20 mouse cellular contexts compared by ENCODE assay signal in the genomic region with DNA sequence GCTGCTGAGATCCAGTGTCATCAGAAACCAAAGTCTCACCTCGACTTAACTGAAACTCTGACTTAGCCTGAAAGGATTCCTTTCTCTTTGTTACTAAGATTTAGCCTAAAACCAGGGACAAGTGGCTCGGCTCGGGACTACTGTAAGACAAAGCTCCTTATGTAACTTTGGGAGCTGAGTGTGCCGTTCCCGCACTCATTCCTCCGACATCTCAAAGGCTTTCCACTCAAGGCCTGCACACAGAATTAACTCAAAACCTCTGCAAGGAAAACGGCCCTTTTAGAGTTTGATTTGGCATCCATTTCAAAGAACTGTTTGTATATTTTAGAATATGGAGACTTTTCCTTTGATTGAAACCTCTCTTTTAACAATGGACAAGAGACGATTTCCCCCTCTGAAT.
DNase-seq lines count a peak whose midpoint lies in the region; ATAC-seq lines count a peak whose summit lies in the region.
"Had no signal": no experiment of that assay in that cellular context is flagged by ENCODE, and none has a peak within 500 bp of the region (broad histone marks: within the 10 kb centered on the region; RNA-seq: fewer than 3 reads in every experiment).

No protein-coding gene starts in this region.

- no peaks in the 10 kb centered on the region for H3K9me3 ChIP-seq in embryonic facial prominence, embryonic 12.5 days
- H3K9me3 ChIP-seq in embryonic facial prominence, embryonic 10.5 days, result peaks cover 2% of the 10 kb centered on the region; the same call in 1 of the 2 replicates
- no peaks in the 10 kb centered on the region for H3K9me3 ChIP-seq in hindbrain, embryonic 14.5 days (ENCODE audit: control insufficient read depth, low read length)
- H3K9me3 ChIP-seq in hindbrain, embryonic 16.5 days (ENCODE audit: control insufficient read depth, low read length), result no peaks in the 10 kb centered on the region
- H3K9me3 ChIP-seq in lung, embryonic 16.5 days (ENCODE audit: control insufficient read depth, low read length), result no peaks in the 10 kb centered on the region
- no peaks in the 10 kb centered on the region for H3K9me3 ChIP-seq in stomach, embryonic 16.5 days (replicated peaks; ENCODE audit: control insufficient read depth, low read length)
- no peaks in the 10 kb centered on the region for H3K9me3 ChIP-seq in liver, embryonic 12.5 days (replicated peaks)
- H3K9me3 ChIP-seq: embryonic facial prominence, embryonic 15.5 days; neural tube, embryonic 13.5 days; stomach, embryonic 15.5 days had no signal

- peaks cover 4% of the 10 kb centered on the region; the same call in 1 of the 2 replicates for H3K36me3 ChIP-seq in embryonic facial prominence, embryonic 12.5 days
- H3K36me3 ChIP-seq in embryonic facial prominence, embryonic 10.5 days (replicated peaks), result no peaks in the 10 kb centered on the region
- no peaks in the 10 kb centered on the region for H3K36me3 ChIP-seq in hindbrain, embryonic 14.5 days (replicated peaks; ENCODE audit: control insufficient read depth, insufficient read depth)
- H3K36me3 ChIP-seq in hindbrain, embryonic 16.5 days (ENCODE audit: control insufficient read depth, insufficient read depth, low read length), result no peaks in the 10 kb centered on the region
- H3K36me3 ChIP-seq in lung, embryonic 16.5 days (ENCODE audit: control insufficient read depth, insufficient read depth, low read length), result no peaks in the 10 kb centered on the region
- H3K36me3 ChIP-seq in stomach, embryonic 16.5 days (ENCODE audit: control insufficient read depth, insufficient read depth, low read length), result no peaks in the 10 kb centered on the region
- no peaks in the 10 kb centered on the region for H3K36me3 ChIP-seq in liver, embryonic 12.5 days
- H3K36me3 ChIP-seq: hindbrain, embryonic 10.5 days; neural tube, embryonic 13.5 days; stomach, embryonic 15.5 days had no signal

- H3K4me2 ChIP-seq in embryonic facial prominence, embryonic 12.5 days (replicated peaks), result no peak overlapping the region
- no peak overlapping the region for H3K4me2 ChIP-seq in hindbrain, embryonic 14.5 days (replicated peaks)
- no peak overlapping the region for H3K4me2 ChIP-seq in hindbrain, embryonic 16.5 days (ENCODE audit: low read length)
- H3K4me2 ChIP-seq in lung, embryonic 16.5 days (ENCODE audit: low read depth, low read length), result peak overlapping the region; percentile 41
- peak overlapping the region; percentile 8; the same call in 1 of the 2 replicates for H3K4me2 ChIP-seq in stomach, embryonic 16.5 days (ENCODE audit: low read depth, low read length)
- H3K4me2 ChIP-seq in liver, embryonic 12.5 days, result no peak overlapping the region
- H3K4me2 ChIP-seq: embryonic facial prominence, embryonic 15.5 days; liver, embryonic 11.5 days; neural tube, embryonic 13.5 days had no signal

- no peak for ATAC-seq in embryonic facial prominence, embryonic 12.5 days (ENCODE audit: insufficient number of reproducible peaks, insufficient read depth, low FRiP score, low TSS enrichment)
- ATAC-seq in hindbrain, embryonic 14.5 days (ENCODE audit: low FRiP score), result no peak
- no peak for ATAC-seq in hindbrain, embryonic 16.5 days
- ATAC-seq in lung, embryonic 16.5 days (ENCODE audit: low read depth), result peak; percentile 58; the same call in 1 of the 2 replicates
- ATAC-seq in stomach, embryonic 16.5 days (ENCODE audit: insufficient read depth, low FRiP score), result no peak
- ATAC-seq in liver, embryonic 12.5 days, result no peak

- no peak for DNase-seq in embryonic facial prominence, embryonic 10.5 days (ENCODE audit: low spot score)
- DNase-seq in hindbrain, embryonic 14.5 days (ENCODE audit: low spot score), result peak; percentile 25
- no peak for DNase-seq in lung, postnatal 10 days
- DNase-seq: adrenal gland, postnatal 14 days; cerebellum, postnatal 14 days; kidney, postnatal 25 days; left cerebral cortex, postnatal 4 days; retina, postnatal 1 day; spleen, adult 18-20 months; thymus, postnatal 36 days had no signal

- H3K9ac ChIP-seq in embryonic facial prominence, embryonic 12.5 days, result no peak overlapping the region
- H3K9ac ChIP-seq in hindbrain, embryonic 14.5 days, result no peak overlapping the region
- no peak overlapping the region for H3K9ac ChIP-seq in hindbrain, embryonic 16.5 days (ENCODE audit: low read depth, low read length)
- H3K9ac ChIP-seq in lung, embryonic 16.5 days (ENCODE audit: low read length), result no peak overlapping the region
- no peak overlapping the region for H3K9ac ChIP-seq in stomach, embryonic 16.5 days (ENCODE audit: low read length)
- H3K9ac ChIP-seq in liver, embryonic 12.5 days, result no peak overlapping the region
- H3K9ac ChIP-seq: embryonic facial prominence, embryonic 15.5 days; neural tube, embryonic 13.5 days; stomach, embryonic 15.5 days had no signal

- H3K4me3 ChIP-seq in embryonic facial prominence, embryonic 12.5 days, result no peak overlapping the region
- H3K4me3 ChIP-seq in embryonic facial prominence, embryonic 10.5 days, result no peak overlapping the region
- H3K4me3 ChIP-seq in hindbrain, embryonic 14.5 days (replicated peaks; ENCODE audit: low read length), result no peak overlapping the region
- no peak overlapping the region for H3K4me3 ChIP-seq in hindbrain, embryonic 16.5 days (ENCODE audit: low read length)
- H3K4me3 ChIP-seq in lung, embryonic 16.5 days (ENCODE audit: low read length), result no peak overlapping the region
- no peak overlapping the region for H3K4me3 ChIP-seq in stomach, embryonic 16.5 days (replicated peaks; ENCODE audit: low read length)
- H3K4me3 ChIP-seq in liver, embryonic 12.5 days, result no peak overlapping the region
- H3K4me3 ChIP-seq: embryonic facial prominence, embryonic 15.5 days; hindbrain, embryonic 10.5 days; neural tube, embryonic 13.5 days; stomach, embryonic 15.5 days had no signal

- peaks cover 18% of the 10 kb centered on the region for H3K4me1 ChIP-seq in embryonic facial prominence, embryonic 12.5 days
- peaks cover 17% of the 10 kb centered on the region for H3K4me1 ChIP-seq in embryonic facial prominence, embryonic 10.5 days
- no peaks in the 10 kb centered on the region for H3K4me1 ChIP-seq in hindbrain, embryonic 14.5 days (replicated peaks; ENCODE audit: control insufficient read depth, insufficient read depth, low read length)
- no peaks in the 10 kb centered on the region for H3K4me1 ChIP-seq in hindbrain, embryonic 16.5 days (ENCODE audit: control insufficient read depth, insufficient read depth, low read depth, low read length)
- H3K4me1 ChIP-seq in lung, embryonic 16.5 days (replicated peaks; ENCODE audit: control insufficient read depth, insufficient read depth, low read length), result peaks cover 7% of the 10 kb centered on the region; the same call in 1 of the 2 replicates
- peaks cover under 1% of the 10 kb centered on the region; the same call in 1 of the 2 replicates for H3K4me1 ChIP-seq in stomach, embryonic 16.5 days (ENCODE audit: control insufficient read depth, insufficient read depth, low read length)
- H3K4me1 ChIP-seq in liver, embryonic 12.5 days, result no peaks in the 10 kb centered on the region
- H3K4me1 ChIP-seq: stomach, embryonic 15.5 days had no signal

- no peaks in the 10 kb centered on the region for H3K27me3 ChIP-seq in embryonic facial prominence, embryonic 12.5 days
- no peaks in the 10 kb centered on the region for H3K27me3 ChIP-seq in embryonic facial prominence, embryonic 10.5 days (replicated peaks; ENCODE audit: low read depth, poor library complexity, severe bottlenecking)
- H3K27me3 ChIP-seq in hindbrain, embryonic 14.5 days (ENCODE audit: control insufficient read depth, insufficient read depth, low read length), result no peaks in the 10 kb centered on the region
- no peaks in the 10 kb centered on the region for H3K27me3 ChIP-seq in hindbrain, embryonic 16.5 days (replicated peaks; ENCODE audit: control insufficient read depth, insufficient read depth, low read length)
- no peaks in the 10 kb centered on the region for H3K27me3 ChIP-seq in lung, embryonic 16.5 days (ENCODE audit: control insufficient read depth, insufficient read depth, low read depth, low read length)
- H3K27me3 ChIP-seq in stomach, embryonic 16.5 days (ENCODE audit: control insufficient read depth, insufficient read depth, low read length), result no peaks in the 10 kb centered on the region
- H3K27me3 ChIP-seq in liver, embryonic 12.5 days (replicated peaks), result no peaks in the 10 kb centered on the region
- H3K27me3 ChIP-seq: embryonic facial prominence, embryonic 15.5 days; neural tube, embryonic 13.5 days; stomach, embryonic 15.5 days had no signal

- 42% methylated on average over 8 of the region's 8 CpGs for WGBS in embryonic facial prominence, embryonic 12.5 days
- WGBS in embryonic facial prominence, embryonic 10.5 days, result 50% methylated on average over 8 of the region's 8 CpGs
- WGBS in hindbrain, embryonic 14.5 days, result 65% methylated on average over 8 of the region's 8 CpGs
- 58% methylated on average over 8 of the region's 8 CpGs for WGBS in hindbrain, embryonic 16.5 days
- WGBS in lung, embryonic 16.5 days, result 17% methylated on average over 8 of the region's 8 CpGs
- 48% methylated on average over 8 of the region's 8 CpGs for WGBS in stomach, embryonic 16.5 days
- WGBS in liver, embryonic 12.5 days (ENCODE audit: insufficient replicate concordance), result 68% methylated on average over 8 of the region's 8 CpGs

- H3K27ac ChIP-seq in embryonic facial prominence, embryonic 12.5 days, result peak overlapping the region; percentile 55; the same call in 1 of the 2 replicates
- no peak overlapping the region; the same call in 1 of the 2 replicates for H3K27ac ChIP-seq in embryonic facial prominence, embryonic 10.5 days (replicated peaks)
- no peak overlapping the region for H3K27ac ChIP-seq in hindbrain, embryonic 14.5 days
- no peak overlapping the region for H3K27ac ChIP-seq in hindbrain, embryonic 16.5 days (ENCODE audit: low read depth, low read length)
- peak overlapping the region; percentile 67 for H3K27ac ChIP-seq in lung, embryonic 16.5 days (ENCODE audit: low read length)
- H3K27ac ChIP-seq in stomach, embryonic 16.5 days (ENCODE audit: low read length), result no peak overlapping the region
- H3K27ac ChIP-seq in liver, embryonic 12.5 days, result no peak overlapping the region
- H3K27ac ChIP-seq: hindbrain, embryonic 10.5 days; neural tube, embryonic 13.5 days; stomach, embryonic 15.5 days had no signal

Comparison
In these comparisons a context has a peak if more than half of its experiments do, and no peak if none do; other contexts are left out.
1. H3K27ac ChIP-seq: peak in embryonic facial prominence, embryonic 12.5 days (single experiment) and lung, embryonic 16.5 days (single experiment); none in embryonic facial prominence, embryonic 10.5 days (single experiment), hindbrain, embryonic 14.5 days (single experiment), hindbrain, embryonic 16.5 days (single experiment), stomach, embryonic 16.5 days (single experiment) and liver, embryonic 12.5 days (single experiment).
2. H3K4me2 ChIP-seq: peak in lung, embryonic 16.5 days (single experiment) and stomach, embryonic 16.5 days (single experiment); none in embryonic facial prominence, embryonic 12.5 days (single experiment), hindbrain, embryonic 14.5 days (single experiment), hindbrain, embryonic 16.5 days (single experiment) and liver, embryonic 12.5 days (single experiment).